Mouse (Mus musculus): ENCODE measurements around the gene Ier2.
"Not testable (repeated sequence)": the region's sequence is repeated elsewhere in the genome, so short reads cannot be mapped to it uniquely, and the experiment has no call there.

The Ier2 gene

GRCm38 (mm10) chr8:84639162-84640009 is 23.3 kb downstream of the Ier2 start:
- DNase-seq (ENCODE audit: low spot score), result peak; percentile 88

- DNase-seq (ENCODE audit: low spot score), result no peak
Measured at GRCm38 (mm10) chr8:84638555-84639161, 24.0 kb downstream of the Ier2 start.

- no peak for DNase-seq (ENCODE audit: low spot score)
Measured at GRCm38 (mm10) chr8:84637946-84638554, 24.6 kb downstream of the Ier2 start.

- DNase-seq (ENCODE audit: low spot score), result no peak
Measured at GRCm38 (mm10) chr8:84636051-84636691, 26.5 kb downstream of the Ier2 start.

- no peak for DNase-seq (ENCODE audit: low spot score)
Measured at GRCm38 (mm10) chr8:84635397-84636050, 27.1 kb downstream of the Ier2 start.

- no peak for DNase-seq (ENCODE audit: low spot score)
Measured at GRCm38 (mm10) chr8:84634849-84635304, 27.8 kb downstream of the Ier2 start.

- DNase-seq (ENCODE audit: low spot score), result no peak
Measured at GRCm38 (mm10) chr8:84633841-84634584, 28.6 kb downstream of the Ier2 start.

- no peak for DNase-seq (ENCODE audit: low spot score)
Measured at GRCm38 (mm10) chr8:84631813-84632212, 30.8 kb downstream of the Ier2 start.

- no peak for DNase-seq (ENCODE audit: low spot score)
Measured at GRCm38 (mm10) chr8:84630145-84630544, 32.5 kb downstream of the Ier2 start.

- no peak for DNase-seq (ENCODE audit: low spot score)
Measured at GRCm38 (mm10) chr8:84629586-84629985, 33.1 kb downstream of the Ier2 start.

GRCm38 (mm10) chr8:84623425-84623824 is 39.2 kb downstream of the Ier2 start:
- DNase-seq (ENCODE audit: low spot score), result not testable (repeated sequence)

GRCm38 (mm10) chr8:84621102-84621625 is 41.5 kb downstream of the Ier2 start:
- DNase-seq (ENCODE audit: low spot score), result no peak

- no peak for DNase-seq (ENCODE audit: low spot score)
Measured at GRCm38 (mm10) chr8:84617005-84617404, 45.6 kb downstream of the Ier2 start.

- no peak for DNase-seq (ENCODE audit: low spot score)
Measured at GRCm38 (mm10) chr8:84615666-84616485, 46.8 kb downstream of the Ier2 start.

- peak; percentile 31 for DNase-seq (ENCODE audit: low spot score)
Measured at GRCm38 (mm10) chr8:84614512-84615223, 48.0 kb downstream of the Ier2 start.

Data from c-Kit-positive CD71-positive TER-119-positive erythroid progenitor cells, embryonic 14.5 days (primary cell).